Mouse (Mus musculus) Muller cell, postnatal 12 days (primary cell): ENCODE data around the gene Tmem106c.

Source experiments
- DNase-seq: peaks from one replicate; pipeline ENCODE4 v3.0.0-alpha.2; 2015; ENCODE audit errors: inconsistent ontology term

Gene Tmem106c

GRCm38 (mm10) chr15:97963989-97964835 is at the start of gene Tmem106c:
Gene Tmem106c (plus strand): TSS chr15:97964200.
- DNase-seq: peak; percentile 96

DNA sequence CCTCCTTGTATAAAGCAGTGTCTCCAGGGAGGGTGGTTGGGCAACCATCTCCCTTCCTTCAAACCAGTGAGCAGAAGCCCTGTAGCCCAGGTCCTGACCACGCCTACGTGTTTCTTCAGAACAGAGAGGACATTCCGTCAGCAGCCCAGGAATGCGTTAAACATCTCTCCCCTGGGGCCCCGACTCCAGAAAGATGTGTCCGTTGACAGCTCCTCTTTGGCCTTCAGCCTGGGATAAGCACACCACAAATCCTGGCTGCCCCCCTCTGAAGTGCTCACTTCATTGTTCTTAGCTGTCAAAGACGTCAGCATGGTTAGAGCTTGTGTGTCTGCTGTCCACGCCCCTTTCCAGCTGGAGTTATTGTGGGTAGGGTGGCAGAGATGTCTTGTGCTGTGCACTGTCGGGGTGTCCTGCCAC is 49.7 kb upstream of the Tmem106c start:
- DNase-seq: peak; percentile 85

- no peak for DNase-seq
These were observed 46.0 kb upstream of the Tmem106c start for GRCm38 (mm10) chr15:97917994-97918393.

- no peak for DNase-seq
These were observed 44.8 kb upstream of the Tmem106c start for GRCm38 (mm10) chr15:97919217-97919616.

DNA sequence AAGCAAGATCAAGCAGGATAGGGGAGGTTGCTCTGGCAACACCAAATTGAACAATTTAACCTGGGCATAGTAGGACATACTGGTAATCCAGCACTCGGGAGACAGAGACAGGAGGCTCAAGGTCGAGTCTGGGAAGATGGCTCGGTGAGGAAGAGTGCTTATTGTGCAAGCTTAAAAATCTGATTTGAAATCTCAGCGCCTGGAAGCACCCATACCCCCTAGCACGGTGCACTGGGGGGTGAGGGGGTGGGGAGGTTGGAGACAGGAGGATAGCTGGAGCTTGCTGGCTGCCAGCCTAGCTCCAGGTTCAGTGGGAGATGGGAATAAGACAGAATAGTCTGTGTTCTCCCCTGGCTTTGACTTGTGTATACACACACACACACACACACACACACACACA is 43.7 kb upstream of the Tmem106c start:
- no peak for DNase-seq

- no peak for DNase-seq
These were observed 42.2 kb upstream of the Tmem106c start for GRCm38 (mm10) chr15:97921796-97922195.

DNA sequence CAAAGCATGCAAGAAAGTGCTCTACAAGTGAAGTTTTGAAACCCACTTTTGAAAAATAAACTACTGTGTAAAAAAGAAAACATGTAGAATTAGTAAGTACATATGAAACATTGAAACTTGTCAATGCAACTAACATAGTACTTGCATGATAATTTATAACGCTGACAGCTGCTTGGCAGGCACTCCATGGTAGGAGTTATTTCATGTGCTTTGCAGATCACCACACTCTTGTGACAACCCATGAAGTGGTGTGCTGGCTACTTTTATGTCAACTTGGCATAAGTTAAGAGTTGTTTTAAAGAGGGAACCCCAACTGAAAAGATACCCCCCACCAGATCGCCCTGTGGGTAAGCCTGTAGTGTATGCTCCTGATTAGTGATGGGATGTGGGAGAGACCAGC is 41.6 kb upstream of the Tmem106c start:
- no peak for DNase-seq

DNA sequence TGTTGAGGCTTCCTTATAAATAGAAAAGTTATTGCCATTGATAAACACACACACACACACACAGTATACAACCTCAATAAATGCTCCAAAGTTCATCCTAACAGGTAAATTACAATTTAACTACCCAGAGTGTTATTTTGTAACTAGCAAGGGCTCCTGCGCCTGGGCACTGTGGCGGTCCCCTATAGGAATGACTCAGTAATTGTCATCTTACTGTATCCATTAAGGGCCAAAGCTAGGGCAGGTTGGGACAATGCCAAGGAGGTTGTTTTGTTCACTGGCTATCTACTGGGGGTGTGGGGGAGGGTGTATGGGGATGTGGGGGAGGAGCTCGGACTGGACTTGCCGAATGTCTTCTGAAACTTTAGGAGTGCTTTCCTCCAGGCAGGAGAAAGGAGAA is 37.0 kb upstream of the Tmem106c start:
- no peak for DNase-seq

DNA sequence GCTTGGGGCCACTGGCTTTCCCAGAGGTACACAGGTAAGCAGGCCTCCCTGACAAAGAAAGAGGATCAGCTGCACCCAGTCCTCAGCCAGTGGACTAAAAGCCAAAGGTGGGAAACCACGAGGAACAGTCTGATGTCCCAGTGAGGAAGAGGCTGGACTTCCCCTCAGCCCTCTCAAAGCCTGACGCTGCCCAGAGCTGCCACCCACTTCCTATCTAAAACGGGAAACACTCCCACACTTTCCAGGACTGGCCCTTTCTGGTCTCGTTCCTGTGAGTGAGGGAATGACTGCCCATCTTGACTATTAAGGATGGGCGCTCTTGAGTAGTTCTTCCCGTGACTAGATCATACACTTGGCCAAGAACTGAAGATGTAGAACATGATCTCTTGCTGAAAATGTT is 36.2 kb upstream of the Tmem106c start:
- DNase-seq: no peak

DNA sequence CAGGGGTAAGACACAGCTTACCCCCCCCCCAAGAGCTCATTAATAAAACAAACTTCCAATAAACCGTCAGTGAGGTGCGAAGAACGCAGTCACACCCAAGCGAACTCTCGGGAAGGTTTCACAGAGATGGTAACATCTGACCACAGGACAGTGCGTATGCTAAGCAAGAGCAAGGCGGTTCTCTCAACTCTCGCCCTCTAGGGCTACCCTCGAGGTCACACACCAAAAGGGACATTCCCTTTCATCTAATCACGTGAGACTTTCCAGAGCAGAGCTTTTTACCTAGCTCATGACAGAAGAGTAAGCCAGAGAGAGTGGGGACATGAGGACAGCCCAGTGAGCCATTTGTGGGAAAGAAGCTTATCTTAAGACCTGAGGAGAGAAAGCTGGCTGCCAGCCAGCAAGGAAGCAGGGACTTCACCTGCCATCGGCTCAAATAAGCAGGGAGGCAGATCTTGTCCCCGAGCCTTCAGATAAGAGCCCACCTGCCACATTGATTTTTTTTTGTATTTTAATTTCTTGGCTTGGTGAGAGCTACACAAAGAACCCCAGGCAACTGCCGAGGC is 34.7 kb upstream of the Tmem106c start:
- no peak for DNase-seq

DNA sequence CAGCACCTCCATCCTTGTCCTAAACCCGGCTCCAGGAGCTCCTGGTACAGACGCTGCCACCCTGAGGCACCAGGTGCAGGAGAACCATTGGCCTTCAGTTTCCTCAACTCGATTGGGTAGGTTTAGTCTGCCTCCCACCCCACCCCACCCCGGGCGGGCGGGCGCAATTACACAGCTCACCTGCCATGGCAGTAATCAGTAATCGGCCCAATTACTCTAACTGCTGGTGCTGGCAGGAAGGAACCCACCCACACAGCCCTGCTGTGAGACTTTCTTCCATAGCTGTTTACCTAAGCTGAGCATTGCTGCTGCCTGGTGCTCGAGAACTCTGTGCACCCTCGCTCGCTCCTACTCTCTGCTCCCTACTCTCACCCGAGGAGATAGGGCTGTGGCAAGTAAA is 31.6 kb upstream of the Tmem106c start:
- DNase-seq: no peak

DNA sequence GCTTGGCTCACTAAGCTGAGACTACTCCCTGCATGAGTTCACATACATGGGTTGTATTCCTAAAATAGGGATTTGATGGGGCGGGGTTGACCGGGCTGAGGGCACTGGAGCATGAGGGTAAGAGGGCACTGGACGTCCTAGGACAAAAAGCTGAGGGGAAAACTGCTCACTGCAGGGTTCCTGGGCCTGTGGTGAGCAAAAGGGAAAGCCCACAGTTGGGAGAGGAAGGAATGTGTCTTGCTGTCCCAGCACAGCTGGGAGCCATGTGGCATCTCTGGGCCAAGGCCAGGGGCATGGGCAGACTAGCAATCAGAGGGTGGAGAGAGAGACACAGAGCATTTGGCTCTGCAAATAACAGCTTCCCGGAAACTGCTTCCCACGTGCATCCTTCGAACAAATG is 25.4 kb upstream of the Tmem106c start:
- DNase-seq: peak; percentile 81

GRCm38 (mm10) chr15:97940088-97940487 is 23.9 kb upstream of the Tmem106c start:
- DNase-seq: no peak

DNA sequence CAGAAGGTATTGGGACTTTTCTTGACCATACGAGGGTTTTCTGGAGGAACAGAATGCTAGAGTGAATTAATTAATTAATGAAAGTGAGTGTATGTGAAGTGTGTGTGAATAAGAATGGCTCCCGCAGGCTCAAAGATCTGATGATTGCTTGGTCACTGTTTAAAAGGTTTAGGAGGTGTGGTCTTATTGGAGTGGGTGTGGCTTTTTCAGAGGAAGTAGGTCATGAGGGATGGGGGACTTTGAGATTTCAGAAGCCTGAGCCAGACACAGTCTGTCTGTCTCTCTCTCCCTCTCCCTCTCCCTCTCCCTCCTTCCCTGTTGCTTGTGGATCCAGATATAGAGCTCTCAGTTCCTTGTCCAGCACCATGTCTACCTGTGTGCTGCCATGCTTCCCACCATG is 22.7 kb upstream of the Tmem106c start:
- DNase-seq: no peak

GRCm38 (mm10) chr15:97942538-97942937 is 21.5 kb upstream of the Tmem106c start:
- DNase-seq: no peak

- DNase-seq: no peak
These were observed 20.6 kb upstream of the Tmem106c start for GRCm38 (mm10) chr15:97943356-97943755.

DNA sequence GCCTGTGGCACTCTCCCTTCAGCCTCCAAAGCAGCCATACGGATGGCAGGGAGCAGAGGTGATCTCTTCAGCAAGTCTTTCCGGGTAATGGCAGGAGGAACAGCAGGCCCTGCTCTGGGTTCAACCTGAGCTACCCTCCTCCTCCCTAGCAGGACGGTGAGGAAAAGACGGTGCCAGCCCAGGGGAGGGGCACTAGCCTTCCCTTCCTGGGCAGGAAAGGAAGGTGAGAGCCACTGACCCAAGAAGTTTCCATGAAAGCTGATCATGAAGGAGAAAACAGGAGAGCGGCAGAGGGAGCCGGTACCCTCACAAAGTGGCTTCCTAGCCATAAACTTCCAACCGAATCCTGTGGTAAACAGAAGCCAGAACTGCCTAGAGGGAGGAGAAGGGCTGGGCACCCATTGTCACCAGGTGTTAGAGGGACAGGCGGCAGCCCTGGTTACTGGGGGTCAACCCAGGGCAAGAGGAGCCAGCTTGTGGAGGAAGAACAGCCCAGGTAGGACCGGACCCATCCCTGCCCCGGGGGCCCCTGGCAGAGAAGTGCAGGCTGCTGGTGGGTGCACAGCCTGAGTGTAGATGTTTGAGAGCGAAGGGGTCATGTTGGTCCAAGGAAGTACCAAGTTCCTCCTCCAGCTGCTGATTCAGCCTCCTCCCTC is 19.0 kb upstream of the Tmem106c start:
- no peak for DNase-seq

DNA sequence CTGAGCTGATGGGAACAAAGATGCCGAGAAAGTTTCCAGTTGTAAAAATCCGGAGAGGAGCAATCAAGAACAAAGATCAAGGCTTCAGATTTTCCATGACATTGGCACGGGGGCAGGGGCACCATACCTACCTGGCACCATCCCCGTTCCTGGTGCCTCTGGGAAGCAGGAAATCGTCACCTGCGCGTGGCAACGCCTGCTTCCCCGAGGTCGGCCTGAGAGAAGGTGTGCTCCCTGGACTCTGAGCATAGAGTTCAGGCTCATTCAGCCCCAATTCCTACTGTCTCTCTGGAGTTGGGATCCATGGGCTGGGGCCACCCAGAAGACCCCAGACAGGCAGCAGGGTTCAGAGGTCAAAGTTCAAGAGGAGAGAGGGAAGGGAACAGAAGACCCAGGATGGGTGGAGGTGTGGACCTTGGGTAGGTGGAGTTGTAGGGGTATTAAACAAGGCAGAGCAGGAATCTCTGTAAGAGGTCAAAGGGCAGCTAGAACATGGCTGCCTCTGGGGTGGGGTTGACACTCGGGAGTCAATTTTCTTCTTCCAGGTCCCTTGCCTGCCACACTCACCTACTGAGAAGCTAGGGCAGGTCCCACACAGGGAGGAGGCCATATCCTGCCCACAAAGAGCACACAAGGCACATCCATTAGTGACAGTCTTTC is 18.2 kb upstream of the Tmem106c start:
- DNase-seq: no peak

DNA sequence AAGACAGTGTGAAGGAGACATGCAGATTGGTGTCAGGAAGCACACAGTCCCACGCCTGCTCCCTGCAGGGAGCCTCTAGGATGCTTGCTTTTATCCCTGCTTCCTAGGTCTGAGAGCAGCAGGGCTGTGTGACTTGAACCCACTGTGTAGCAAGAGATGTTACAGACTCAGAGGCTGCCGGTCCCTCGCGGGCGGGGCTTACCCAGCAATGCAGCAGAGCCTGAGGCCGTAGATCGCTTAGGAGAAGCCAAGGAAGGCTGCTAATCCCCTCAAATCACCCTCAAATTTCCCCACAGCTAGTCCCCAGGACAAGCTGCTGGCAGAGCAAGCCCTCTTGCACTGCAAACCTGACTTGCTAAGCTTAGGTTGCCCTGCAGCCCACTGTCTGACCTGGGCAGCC is 15.3 kb upstream of the Tmem106c start:
- no peak for DNase-seq

- no peak for DNase-seq
These were observed 14.3 kb upstream of the Tmem106c start for GRCm38 (mm10) chr15:97949706-97950105.

DNA sequence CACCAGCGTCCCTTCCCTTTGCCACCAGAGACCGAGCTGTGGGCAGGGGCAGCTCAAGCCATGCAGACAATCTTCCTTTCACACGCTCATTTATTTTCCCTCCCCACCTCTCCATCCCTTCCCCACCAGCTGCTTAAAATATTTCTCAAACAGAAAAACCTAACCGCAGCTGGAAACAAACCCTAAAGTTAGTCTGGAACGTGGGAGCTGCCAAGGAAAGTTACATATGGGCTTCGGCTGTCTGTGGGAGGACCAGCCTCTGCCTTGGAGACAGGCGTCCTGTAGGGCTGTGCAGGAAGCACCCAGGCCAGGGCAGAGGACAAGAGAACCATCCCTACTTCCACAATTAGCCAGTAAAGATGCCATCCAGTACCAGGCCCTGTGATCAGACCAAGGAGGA is 13.8 kb upstream of the Tmem106c start:
- DNase-seq: no peak

DNA sequence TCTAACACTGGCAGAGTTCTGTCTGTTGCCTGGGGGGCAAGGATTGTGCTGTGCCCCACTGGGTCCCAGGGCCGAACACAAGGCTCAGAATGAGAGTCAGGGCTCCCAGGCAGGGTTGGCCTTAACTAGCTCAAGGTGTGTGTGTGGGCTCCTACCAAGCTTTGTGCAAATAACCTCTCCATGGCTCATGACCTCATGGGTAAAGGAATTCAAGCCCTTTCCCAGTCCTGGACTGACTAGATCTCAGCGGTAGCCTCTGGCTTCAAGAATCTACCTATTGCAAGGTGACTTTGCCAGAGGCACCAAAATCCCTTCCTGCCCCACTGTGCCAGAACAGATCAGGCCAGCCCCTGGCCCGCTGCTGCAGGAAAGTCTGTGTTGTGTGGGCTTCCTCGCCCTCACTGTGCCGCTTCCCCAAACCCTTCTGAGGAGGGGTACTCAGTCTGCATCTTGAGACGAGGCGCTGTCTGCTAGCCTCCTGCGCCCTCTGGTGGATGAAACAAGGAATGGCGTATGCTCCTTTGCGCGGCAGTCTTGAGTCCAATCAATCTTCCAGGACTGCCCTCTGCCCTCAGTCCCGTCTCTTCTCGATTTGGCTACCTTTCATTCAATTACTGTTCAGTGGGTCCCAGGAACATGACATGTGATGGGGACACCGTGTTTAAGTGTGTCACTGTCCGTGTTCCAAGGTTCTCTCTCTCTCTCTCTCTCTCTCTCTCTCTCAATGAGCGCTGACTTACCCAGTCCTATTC is 11.7 kb upstream of the Tmem106c start:
- DNase-seq: peak; percentile 42
